Mouse (Mus musculus): ENCODE measurements around the gene Mmp2.

DNA sequence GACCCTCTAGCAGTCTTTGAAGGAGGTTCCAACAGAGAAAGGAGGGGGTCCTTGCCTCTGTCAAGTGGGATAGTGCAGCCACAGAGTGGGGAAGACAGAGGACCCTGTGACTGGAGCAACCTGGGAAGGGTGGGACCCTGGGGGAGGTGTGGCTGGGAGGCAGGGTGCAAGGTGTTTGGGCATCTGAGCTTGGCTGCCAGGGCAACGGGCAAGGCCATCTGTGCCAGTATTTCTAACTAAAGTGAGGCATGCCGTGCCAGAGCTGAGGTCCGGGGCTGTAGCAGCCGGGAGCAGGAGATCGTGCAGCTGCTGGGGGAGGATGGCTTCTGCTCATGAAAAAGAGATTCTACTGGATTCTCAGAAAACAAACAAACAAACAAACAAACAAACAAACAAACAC, 11.4 kb upstream of the Mmp2 start:
- TF ChIP-seq CTCF (IDR thresholded peaks at IDR 0.05; ENCODE audit: extremely low read depth, insufficient read depth, low read length): no peak
- no peak for TF ChIP-seq POLR2A (IDR thresholded peaks at IDR 0.05; ENCODE audit: extremely low read depth, insufficient read depth, low read length)
